Mouse (Mus musculus) midbrain, embryonic 14.5 days (tissue): ENCODE results near the gene Tsr3. TPM values are rescaled to one million over a fixed set of nuclear protein-coding genes. Genes with fewer than 3 reads are reported as not detected.
"Not testable (repeated sequence)": the region's sequence is repeated elsewhere in the genome, so short reads cannot be mapped to it uniquely, and the experiment has no call there.

Source experiments
- ATAC-seq: fragments of 200-750 bp; cut with Nextera tagmentation; 2 replicates; pipeline ENCODE4 v1.8.0; 2017; ENCODE audit warnings: moderate number of reproducible peaks, moderate library complexity; ENCODE audit not compliant: low FRiP score, low TSS enrichment
- DNase-seq: peaks from one replicate; pipeline ENCODE4 v3.0.0-alpha.2; 2015
- H3K27ac ChIP-seq: fragments of 300-500 bp; sonication (generic); replicated peaks from 2 replicates; pipeline ENCODE4 v1.5.1; 2014; ENCODE audit warnings: mild to moderate bottlenecking, low read depth, low read length, moderate library complexity
- H3K27me3 ChIP-seq: fragments of 300-500 bp; sonication (generic); 2 replicates; pipeline ENCODE4 v1.6.1; 2014; ENCODE audit warnings: low read length, control low read depth, mixed read lengths; ENCODE audit not compliant: control insufficient read depth, insufficient read depth
- H3K36me3 ChIP-seq: fragments of 300-500 bp; sonication (generic); 2 replicates; pipeline ENCODE4 v1.6.1; 2014; ENCODE audit warnings: low read length, control low read depth; ENCODE audit not compliant: control insufficient read depth, insufficient read depth
- H3K4me1 ChIP-seq: fragments of 300-500 bp; sonication (generic); 2 replicates; pipeline ENCODE4 v1.6.1; 2014; ENCODE audit warnings: mild to moderate bottlenecking, antibody characterized with exemption, low read length, control low read depth; ENCODE audit not compliant: control insufficient read depth, insufficient read depth
- H3K4me2 ChIP-seq: fragments of 300-500 bp; sonication (generic); 2 replicates; pipeline ENCODE4 v1.6.1; 2014; ENCODE audit warnings: mild to moderate bottlenecking, low read length, moderate library complexity
- H3K4me3 ChIP-seq: fragments of 300-500 bp; sonication (generic); replicated peaks from 2 replicates; pipeline ENCODE4 v1.5.1; 2014; ENCODE audit warnings: low read depth, low read length
- H3K9ac ChIP-seq: fragments of 300-500 bp; sonication (generic); replicated peaks from 2 replicates; pipeline ENCODE4 v1.6.1; 2014; ENCODE audit warnings: mild to moderate bottlenecking, low read length, moderate library complexity
- H3K9me3 ChIP-seq: fragments of 300-500 bp; sonication (generic); 2 replicates; pipeline ENCODE4 v1.6.1; 2016; ENCODE audit warnings: low read length, control low read depth, mixed read lengths; ENCODE audit not compliant: control insufficient read depth
- WGBS: fragments of 180-500 bp; shearing (Covaris S2); extraction: QIAGEN DNeasy Blood & Tissue Kit; methylation state at CpG from one replicate; pipeline ENCODE4 v1.1.7; 2014; 5-methylcytosine and 5-hydroxymethylcytosine counted together
- polyA plus RNA-seq: library from polyadenylated mRNA; unstranded; fragments of >200 nt; fragmentation: Nextera tagmentation; extraction: Ambion mirVana; gene quantifications from 2 replicates; pipeline ENCODE4 v1.2.1, GENCODE M21; 2014

Tsr3 gene
- polyA plus RNA-seq, 1 experiment from 2014 or later, result 52.1 TPM

GRCm38 (mm10) chr17:25230700-25231099 lies 9.3 kb upstream of the Tsr3 start:
- DNase-seq (no peak), ATAC-seq (no peak)
- Histone ChIP-seq H3K9me3 (no peaks in the 10 kb centered on the region), H3K36me3 (peaks cover 48% of the 10 kb centered on the region), H3K9ac (no peak overlapping the region), H3K4me1 (no peaks in the 10 kb centered on the region), H3K27ac (no peak overlapping the region), H3K27me3 (no peaks in the 10 kb centered on the region), H3K4me3 (no peak overlapping the region), H3K4me2 (no peak overlapping the region)
- 96% methylated on average over 3 of the region's 3 CpGs for WGBS

GRCm38 (mm10) chr17:25231621-25232020 lies 8.3 kb upstream of the Tsr3 start:
- not testable (repeated sequence) for H3K4me3 ChIP-seq, H3K9ac ChIP-seq, DNase-seq

GRCm38 (mm10) chr17:25235635-25236034 lies 4.3 kb upstream of the Tsr3 start:
- no peak for ATAC-seq
- H3K27me3 ChIP-seq, result no peaks in the 10 kb centered on the region

More at GRCm38 (mm10) chr17:25231621-25232020, 8.3 kb upstream of the Tsr3 start:
- not testable (repeated sequence) for H3K9me3 ChIP-seq, ATAC-seq, H3K4me2 ChIP-seq, H3K27me3 ChIP-seq, H3K4me1 ChIP-seq, H3K27ac ChIP-seq
- H3K36me3 ChIP-seq, result peaks cover 48% of the 10 kb centered on the region
- 93% methylated on average over 5 of the region's 11 CpGs for WGBS

GRCm38 (mm10) chr17:25243131-25243780 lies 3.3 kb downstream of the Tsr3 start:
- H3K4me1 ChIP-seq, result peaks cover 13% of the 10 kb centered on the region
- 91% methylated on average over 11 of the region's 11 CpGs for WGBS
- H3K9ac ChIP-seq, result no peak overlapping the region
- H3K9me3 ChIP-seq, result no peaks in the 10 kb centered on the region
- H3K27me3 ChIP-seq, result no peaks in the 10 kb centered on the region
- no peak overlapping the region for H3K4me3 ChIP-seq
- peaks cover 40% of the 10 kb centered on the region for H3K36me3 ChIP-seq
- H3K27ac ChIP-seq, result no peak overlapping the region
- no peak for ATAC-seq
- H3K4me2 ChIP-seq, result no peak overlapping the region
- DNase-seq, result no peak

More at GRCm38 (mm10) chr17:25235635-25236034, 4.3 kb upstream of the Tsr3 start:
- Histone ChIP-seq H3K36me3 (peaks cover 37% of the 10 kb centered on the region), H3K27ac (no peak overlapping the region), H3K4me1 (peaks cover 6% of the 10 kb centered on the region), H3K4me3 (no peak overlapping the region), H3K4me2 (no peak overlapping the region), H3K9ac (no peak overlapping the region), H3K9me3 (no peaks in the 10 kb centered on the region)
- WGBS, result 86% methylated on average over 9 of the region's 9 CpGs
- no peak for DNase-seq

GRCm38 (mm10) chr17:25244239-25244638 lies 4.3 kb downstream of the Tsr3 start:
- ATAC-seq (no peak), DNase-seq (no peak)
- 88% methylated on average over 16 of the region's 16 CpGs for WGBS
- Histone ChIP-seq H3K4me1 (peaks cover 9% of the 10 kb centered on the region), H3K4me3 (no peak overlapping the region), H3K27ac (no peak overlapping the region), H3K9me3 (no peaks in the 10 kb centered on the region), H3K36me3 (peaks cover 40% of the 10 kb centered on the region), H3K9ac (no peak overlapping the region), H3K4me2 (no peak overlapping the region), H3K27me3 (no peaks in the 10 kb centered on the region)

GRCm38 (mm10) chr17:25248033-25248750 lies 8.2 kb downstream of the Tsr3 start:
- no peak overlapping the region for H3K27ac ChIP-seq
- H3K9me3 ChIP-seq, result no peaks in the 10 kb centered on the region
- peaks cover 28% of the 10 kb centered on the region for H3K36me3 ChIP-seq
- DNase-seq, result no peak
- WGBS, result 87% methylated on average over 18 of the region's 18 CpGs
- no peak overlapping the region for H3K4me2 ChIP-seq
- ATAC-seq, result no peak
- no peak overlapping the region for H3K9ac ChIP-seq
- peaks cover 15% of the 10 kb centered on the region for H3K4me1 ChIP-seq
- no peak overlapping the region for H3K4me3 ChIP-seq
- no peaks in the 10 kb centered on the region for H3K27me3 ChIP-seq

GRCm38 (mm10) chr17:25250181-25250835 lies 10.3 kb downstream of the Tsr3 start:
- H3K4me2 ChIP-seq, result no peak overlapping the region
- ATAC-seq (no peak), DNase-seq (no peak)
- H3K27me3 ChIP-seq, result no peaks in the 10 kb centered on the region
- no peak overlapping the region for H3K4me3 ChIP-seq
- 75% methylated on average over 8 of the region's 8 CpGs for WGBS
- H3K27ac ChIP-seq, result no peak overlapping the region
- peaks cover 7% of the 10 kb centered on the region for H3K36me3 ChIP-seq
- no peak overlapping the region for H3K9ac ChIP-seq
- peaks cover 34% of the 10 kb centered on the region for H3K4me1 ChIP-seq
- H3K9me3 ChIP-seq, result no peaks in the 10 kb centered on the region

GRCm38 (mm10) chr17:25252643-25253042 lies 12.7 kb downstream of the Tsr3 start:
- DNase-seq (peak; percentile 84), ATAC-seq (no peak)
- no peaks in the 10 kb centered on the region for H3K36me3 ChIP-seq
- peaks cover 45% of the 10 kb centered on the region for H3K4me1 ChIP-seq
- peaks cover 10% of the 10 kb centered on the region; the same call in 1 of the 2 replicates for H3K27me3 ChIP-seq
- peak overlapping the region; percentile 47 for H3K4me2 ChIP-seq
- H3K9ac ChIP-seq, result peak overlapping the region; percentile 21; the same call in 1 of the 2 replicates
- H3K9me3 ChIP-seq, result no peaks in the 10 kb centered on the region
- H3K4me3 ChIP-seq, result no peak overlapping the region
- WGBS, result 8% methylated on average over 3 of the region's 3 CpGs
- H3K27ac ChIP-seq, result peak overlapping the region; percentile 88
